Comparison of ENCODE assay signal across 27 mouse cellular contexts in genomic region chr6:135876163-135876726, GRCm38 (mm10).
A peak's percentile ranks its signal among the peaks of the same experiment; 100 is the strongest.
DNase-seq lines count a peak whose midpoint lies in the region; ATAC-seq lines count a peak whose summit lies in the region.
"Had no signal": no experiment of that assay in that cellular context is flagged by ENCODE, and none has a peak within 500 bp of the region (broad histone marks: within the 10 kb centered on the region; RNA-seq: fewer than 3 reads in every experiment).

No protein-coding gene starts in this region.

- H3K4me1 ChIP-seq in kidney, embryonic 14.5 days (ENCODE audit: control insufficient read depth, insufficient read depth, low read length) = no peaks in the 10 kb centered on the region
- H3K4me1 ChIP-seq in midbrain, embryonic 11.5 days (ENCODE audit: control insufficient read depth, insufficient read depth, low read length) = no peaks in the 10 kb centered on the region
- no peaks in the 10 kb centered on the region for H3K4me1 ChIP-seq in midbrain, embryonic 16.5 days (ENCODE audit: control insufficient read depth, insufficient read depth, low read length)
- H3K4me1 ChIP-seq: forebrain, embryonic 13.5 days; hindbrain, embryonic 15.5 days; limb, embryonic 12.5 days; liver, embryonic 15.5 days; midbrain, embryonic 15.5 days; neural tube, embryonic 12.5 days had no signal

- DNase-seq in kidney, postnatal 10 days = peak; percentile 7
- peak; percentile 78 for DNase-seq in midbrain, embryonic 11.5 days (ENCODE audit: low spot score, missing footprints)
- peak; percentile 4 for DNase-seq in WW6 (ENCODE audit: low read depth, low spot score)
- no peak for DNase-seq in natural killer cell, adult 2 months (ENCODE audit: low spot score in 2 of 2)
- DNase-seq: adrenal gland, adult 8-10 months; cerebellum, adult 9-10 months; cerebellum, postnatal 36 days; gastrocnemius, postnatal 25 days; heart, adult 11 months; lung, embryonic 14.5 days; lung, postnatal 14 days; right cerebral cortex, adult 18-20 months; spleen, adult 18-20 months; thymus, adult 18-20 months; thymus, postnatal 36 days had no signal

- no peak overlapping the region for H3K4me3 ChIP-seq in kidney, embryonic 14.5 days (ENCODE audit: low read length)
- H3K4me3 ChIP-seq in midbrain, embryonic 11.5 days (ENCODE audit: low read depth, low read length) = no peak overlapping the region
- no peak overlapping the region for H3K4me3 ChIP-seq in midbrain, embryonic 16.5 days (ENCODE audit: low read depth, low read length)
- H3K4me3 ChIP-seq: forebrain, embryonic 13.5 days; hindbrain, embryonic 15.5 days; limb, embryonic 12.5 days; liver, embryonic 15.5 days; midbrain, embryonic 15.5 days; neural tube, embryonic 12.5 days had no signal

- H3K27me3 ChIP-seq in kidney, embryonic 14.5 days (ENCODE audit: control insufficient read depth, insufficient read depth, low read length) = no peaks in the 10 kb centered on the region
- no peaks in the 10 kb centered on the region for H3K27me3 ChIP-seq in midbrain, embryonic 11.5 days (ENCODE audit: control insufficient read depth, insufficient read depth, low read length)
- H3K27me3 ChIP-seq in midbrain, embryonic 16.5 days (ENCODE audit: control insufficient read depth, insufficient read depth, low read depth, low read length) = no peaks in the 10 kb centered on the region
- H3K27me3 ChIP-seq: forebrain, embryonic 13.5 days; hindbrain, embryonic 15.5 days; limb, embryonic 12.5 days; liver, embryonic 15.5 days; midbrain, embryonic 15.5 days; neural tube, embryonic 12.5 days had no signal

- no peaks in the 10 kb centered on the region for H3K9me3 ChIP-seq in kidney, embryonic 14.5 days (ENCODE audit: control insufficient read depth, low read length)
- H3K9me3 ChIP-seq in midbrain, embryonic 11.5 days (ENCODE audit: control insufficient read depth, low read length) = no peaks in the 10 kb centered on the region
- no peaks in the 10 kb centered on the region for H3K9me3 ChIP-seq in midbrain, embryonic 16.5 days (replicated peaks; ENCODE audit: control insufficient read depth, low read length, poor library complexity, severe bottlenecking)
- H3K9me3 ChIP-seq: forebrain, embryonic 13.5 days; hindbrain, embryonic 15.5 days; limb, embryonic 12.5 days; liver, embryonic 15.5 days; midbrain, embryonic 15.5 days; neural tube, embryonic 12.5 days had no signal

- WGBS in kidney, embryonic 14.5 days = 71% methylated on average over 8 of the region's 8 CpGs
- 73% methylated on average over 8 of the region's 8 CpGs for WGBS in midbrain, embryonic 11.5 days
- WGBS in midbrain, embryonic 16.5 days = 60% methylated on average over 8 of the region's 8 CpGs

- no peak overlapping the region for H3K9ac ChIP-seq in kidney, embryonic 14.5 days (ENCODE audit: low read depth, low read length)
- no peak overlapping the region for H3K9ac ChIP-seq in midbrain, embryonic 11.5 days (ENCODE audit: low read length)
- H3K9ac ChIP-seq in midbrain, embryonic 16.5 days (ENCODE audit: low read depth, low read length) = no peak overlapping the region
- H3K9ac ChIP-seq: forebrain, embryonic 13.5 days; hindbrain, embryonic 15.5 days; limb, embryonic 12.5 days; liver, embryonic 15.5 days; lung, embryonic 14.5 days; midbrain, embryonic 15.5 days; neural tube, embryonic 12.5 days had no signal

- no peaks in the 10 kb centered on the region for H3K36me3 ChIP-seq in kidney, embryonic 14.5 days (ENCODE audit: control insufficient read depth, insufficient read depth, low read length)
- H3K36me3 ChIP-seq in midbrain, embryonic 11.5 days (ENCODE audit: control insufficient read depth, insufficient read depth, low read length) = no peaks in the 10 kb centered on the region
- H3K36me3 ChIP-seq in midbrain, embryonic 16.5 days (ENCODE audit: control insufficient read depth, insufficient read depth, low read length) = no peaks in the 10 kb centered on the region
- H3K36me3 ChIP-seq: hindbrain, embryonic 15.5 days; limb, embryonic 12.5 days; liver, embryonic 15.5 days; midbrain, embryonic 15.5 days; neural tube, embryonic 12.5 days had no signal

- no peak overlapping the region for H3K4me2 ChIP-seq in kidney, embryonic 14.5 days (replicated peaks; ENCODE audit: low read depth, low read length)
- H3K4me2 ChIP-seq in midbrain, embryonic 11.5 days = no peak overlapping the region
- no peak overlapping the region for H3K4me2 ChIP-seq in midbrain, embryonic 16.5 days (ENCODE audit: low read length)
- H3K4me2 ChIP-seq: forebrain, embryonic 13.5 days; heart, embryonic 11.5 days; hindbrain, embryonic 15.5 days; limb, embryonic 12.5 days; liver, embryonic 15.5 days; lung, embryonic 14.5 days; midbrain, embryonic 15.5 days; neural tube, embryonic 12.5 days had no signal

- no peak for ATAC-seq in kidney, embryonic 14.5 days (ENCODE audit: low FRiP score, low TSS enrichment)
- ATAC-seq in midbrain, embryonic 11.5 days (ENCODE audit: low FRiP score) = no peak
- no peak for ATAC-seq in midbrain, embryonic 16.5 days
- ATAC-seq in cerebellum, adult (ENCODE audit: insufficient number of reproducible peaks, low FRiP score, low TSS enrichment) = no peak
- ATAC-seq: CD4-positive, CD25-positive, alpha-beta regulatory T cell, adult 4 months; forebrain, embryonic 13.5 days; inflammation-experienced regulatory T-cells, adult 6 months; midbrain, embryonic 15.5 days had no signal

- H3K27ac ChIP-seq in kidney, embryonic 14.5 days (ENCODE audit: low read depth, low read length) = no peak overlapping the region
- no peak overlapping the region for H3K27ac ChIP-seq in midbrain, embryonic 11.5 days (ENCODE audit: low read depth, low read length)
- H3K27ac ChIP-seq in midbrain, embryonic 16.5 days (ENCODE audit: low read length) = no peak overlapping the region
- H3K27ac ChIP-seq: forebrain, embryonic 13.5 days; hindbrain, embryonic 15.5 days; limb, embryonic 12.5 days; liver, embryonic 15.5 days; midbrain, embryonic 15.5 days; neural tube, embryonic 12.5 days had no signal

Comparison
In these comparisons a context has a peak if more than half of its experiments do, and no peak if none do; other contexts are left out.
1. DNase-seq: peak in kidney, postnatal 10 days (single experiment), midbrain, embryonic 11.5 days (single experiment) and WW6 (single experiment); none in natural killer cell, adult 2 months (0 of 2).